Mouse (Mus musculus): ENCODE results near the gene Prnp. TPM values are rescaled to one million over a fixed set of nuclear protein-coding genes. Genes with fewer than 3 reads are reported as not detected.
A peak's percentile ranks its signal among the peaks of the same experiment; 100 is the strongest.

The Prnp gene
- polyA plus RNA-seq, 1 experiment: 43.8 TPM

- no peak for DNase-seq
Observed at GRCm38 (mm10) chr2:131976663-131977062, 66.9 kb downstream of the Prnp start.

GRCm38 (mm10) chr2:131980866-131981265 is 71.1 kb downstream of the Prnp start:
- no peaks in the 10 kb centered on the region for H3K36me3 ChIP-seq (ENCODE audit: control insufficient read depth, insufficient read depth, low read length)
- no peak for DNase-seq
- H3K27me3 ChIP-seq (ENCODE audit: control insufficient read depth, insufficient read depth, low read length): no peaks in the 10 kb centered on the region
- WGBS: 45% methylated on average over 9 of the region's 9 CpGs
- H3K4me3 ChIP-seq (ENCODE audit: control insufficient read depth, insufficient read depth, low read length): no peak overlapping the region
- no peak overlapping the region for H3K27ac ChIP-seq (ENCODE audit: control insufficient read depth, insufficient read depth, low read length)
- no peak for TF ChIP-seq CTCF (IDR thresholded peaks at IDR 0.05; ENCODE audit: borderline replicate concordance, control insufficient read depth, extremely low read depth, insufficient read depth, low read length, poor library complexity)
- no peak for TF ChIP-seq POLR2A (IDR thresholded peaks at IDR 0.05; ENCODE audit: control insufficient read depth, extremely low read depth, insufficient read depth, low read length, poor library complexity)
- no peaks in the 10 kb centered on the region for H3K4me1 ChIP-seq (replicated peaks; ENCODE audit: control insufficient read depth, insufficient read depth, low read length)

More at GRCm38 (mm10) chr2:131976663-131977062, 66.9 kb downstream of the Prnp start:
- Histone ChIP-seq H3K27ac (ENCODE audit: control insufficient read depth, insufficient read depth, low read length) (no peak overlapping the region), H3K36me3 (ENCODE audit: control insufficient read depth, insufficient read depth, low read length) (no peaks in the 10 kb centered on the region), H3K4me1 (replicated peaks; ENCODE audit: control insufficient read depth, insufficient read depth, low read length) (0 out of 2 replicates have a peak, but pooled peaks cover under 1% of the 10 kb centered on the region), H3K4me3 (ENCODE audit: control insufficient read depth, insufficient read depth, low read length) (no peak overlapping the region), H3K27me3 (ENCODE audit: control insufficient read depth, insufficient read depth, low read length) (no peaks in the 10 kb centered on the region)
- WGBS: 55% methylated on average over 3 of the region's 3 CpGs
- TF ChIP-seq POLR2A (IDR thresholded peaks at IDR 0.05; ENCODE audit: control insufficient read depth, extremely low read depth, insufficient read depth, low read length, poor library complexity) (no peak), CTCF (IDR thresholded peaks at IDR 0.05; ENCODE audit: borderline replicate concordance, control insufficient read depth, extremely low read depth, insufficient read depth, low read length, poor library complexity) (no peak)

- DNase-seq: peak; percentile 68
- Histone ChIP-seq H3K36me3 (ENCODE audit: control insufficient read depth, insufficient read depth, low read length) (no peaks in the 10 kb centered on the region), H3K27ac (ENCODE audit: control insufficient read depth, insufficient read depth, low read length) (no peak overlapping the region), H3K4me3 (ENCODE audit: control insufficient read depth, insufficient read depth, low read length) (no peak overlapping the region), H3K27me3 (ENCODE audit: control insufficient read depth, insufficient read depth, low read length) (no peaks in the 10 kb centered on the region), H3K4me1 (replicated peaks; ENCODE audit: control insufficient read depth, insufficient read depth, low read length) (no peaks in the 10 kb centered on the region)
- TF ChIP-seq CTCF (IDR thresholded peaks at IDR 0.05; ENCODE audit: borderline replicate concordance, control insufficient read depth, extremely low read depth, insufficient read depth, low read length, poor library complexity): no peak
- no peak for TF ChIP-seq POLR2A (IDR thresholded peaks at IDR 0.05; ENCODE audit: control insufficient read depth, extremely low read depth, insufficient read depth, low read length, poor library complexity)
- 12% methylated on average over 6 of the region's 6 CpGs for WGBS
Observed at GRCm38 (mm10) chr2:131982546-131983196, 72.9 kb downstream of the Prnp start.

GRCm38 (mm10) chr2:131987950-131988349 is 78.2 kb downstream of the Prnp start:
- Histone ChIP-seq H3K36me3 (ENCODE audit: control insufficient read depth, insufficient read depth, low read length) (no peaks in the 10 kb centered on the region), H3K4me3 (ENCODE audit: control insufficient read depth, insufficient read depth, low read length) (no peak overlapping the region), H3K4me1 (replicated peaks; ENCODE audit: control insufficient read depth, insufficient read depth, low read length) (peaks cover 8% of the 10 kb centered on the region), H3K27me3 (ENCODE audit: control insufficient read depth, insufficient read depth, low read length) (no peaks in the 10 kb centered on the region), H3K27ac (ENCODE audit: control insufficient read depth, insufficient read depth, low read length) (no peak overlapping the region)
- no peak for TF ChIP-seq CTCF (IDR thresholded peaks at IDR 0.05; ENCODE audit: borderline replicate concordance, control insufficient read depth, extremely low read depth, insufficient read depth, low read length, poor library complexity)
- no peak for TF ChIP-seq POLR2A (IDR thresholded peaks at IDR 0.05; ENCODE audit: control insufficient read depth, extremely low read depth, insufficient read depth, low read length, poor library complexity)
- DNase-seq: no peak
- WGBS: 62% methylated on average over 3 of the region's 3 CpGs

Other genes starting within 250 kb of the Prnp start
- 0.23 and 0.28 TPM in 2 replicates for gene Erv3, start 50.2 kb upstream of the Prnp start, polyA plus RNA-seq (2012; rRNA removed)
- gene Prn, start within 50 bp of the Prnp start, polyA plus RNA-seq (2012; rRNA removed): not detected in 2 replicates
- gene Prnd, start 40.9 kb downstream of the Prnp start, polyA plus RNA-seq (2012; rRNA removed): 1.7 and 1.8 TPM in 2 replicates
- gene Rassf2, start 120.3 kb downstream of the Prnp start, polyA plus RNA-seq (2012; rRNA removed): 110 and 111 TPM in 2 replicates
- gene Slc23a2, start 235.2 kb downstream of the Prnp start, polyA plus RNA-seq (2012; rRNA removed): 50.8 and 51.7 TPM in 2 replicates